Mouse (Mus musculus): Measurements from ENCODE around the gene Nek8. TPM values are rescaled to one million over a fixed set of nuclear protein-coding genes. Genes with fewer than 3 reads are reported as not detected.

Nek8 gene
- total and polyA plus RNA-seq, 3 experiments, result 7.1 to 8.3 (median 7.4) TPM

DNA sequence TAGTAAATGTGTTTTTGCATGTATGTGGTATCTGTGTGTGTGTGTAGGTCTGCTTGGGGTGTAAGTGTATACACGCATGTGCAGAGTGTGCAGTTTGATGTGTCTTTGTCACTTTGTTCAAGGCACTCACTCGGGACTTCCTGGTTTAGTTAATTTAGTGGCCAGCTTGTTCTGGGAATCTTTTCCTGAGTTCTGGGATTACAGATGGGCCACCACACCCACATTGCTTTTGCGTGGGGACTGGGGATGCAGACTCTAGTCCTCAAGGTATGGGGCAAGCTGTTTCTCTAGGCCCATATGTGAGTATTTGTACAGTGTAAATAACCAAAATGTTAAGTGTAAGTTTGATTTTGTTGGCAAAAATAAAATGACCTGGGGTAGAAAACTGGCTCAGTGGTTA is 42.1 kb downstream of the Nek8 start:
- peaks cover 0 to 70% of the 10 kb centered on the region in 2 experiments for H3K36me3 ChIP-seq (replicated peaks in 1 of 2; ENCODE audit: control insufficient read depth in 1 of 2, insufficient read depth in 1 of 2, low read length in 1 of 2)
- no peak overlapping the region for H3K27ac ChIP-seq (ENCODE audit: insufficient read depth, low read depth)
- dilution Hi-C loops (cut with MboI; ENCODE audit: extremely low pct_ligation_motif_present, extremely low pct_unique_long_range_greater_than_20kb, low sequenced_read_pairs), result no loop called here
- TF ChIP-seq MYC (IDR thresholded peaks at IDR 0.05; ENCODE audit: low read depth, low read length) (no peak), CTCF (conservative IDR thresholded peaks at IDR 0.05 in 1 of 2, IDR thresholded peaks at IDR 0.05 in 1 of 2; ENCODE audit: low read depth in 2 of 2, low read length in 2 of 2) (no peak), ZMIZ1 (IDR thresholded peaks at IDR 0.05; ENCODE audit: low read depth, low read length) (no peak), ZKSCAN1 (IDR thresholded peaks at IDR 0.05; ENCODE audit: borderline replicate concordance, low read depth, low read length) (no peak), RAD21 (IDR thresholded peaks at IDR 0.05; ENCODE audit: low read depth, low read length) (no peak), CHD2 (IDR thresholded peaks at IDR 0.05; ENCODE audit: low read length) (no peak), TCF12 (IDR thresholded peaks at IDR 0.05; ENCODE audit: low read depth, low read length) (no peak), MXI1 (IDR thresholded peaks at IDR 0.05; ENCODE audit: low read depth, low read length) (no peak), JUN (IDR thresholded peaks at IDR 0.05; ENCODE audit: insufficient read depth, low read depth, low read length) (no peak), USF1 (IDR thresholded peaks at IDR 0.05; ENCODE audit: low read depth, low read length) (no peak), JUND (conservative IDR thresholded peaks at IDR 0.05; ENCODE audit: low read depth, low read length) (no peak), MAX (IDR thresholded peaks at IDR 0.05; ENCODE audit: low read length) (no peak), PAX5 (IDR thresholded peaks at IDR 0.05; ENCODE audit: low read length) (no peak), POLR2A (IDR thresholded peaks at IDR 0.05; ENCODE audit: low read depth, low read length) (no peak), E2F4 (IDR thresholded peaks at IDR 0.05; ENCODE audit: insufficient replicate concordance, low read depth, low read length) (no peak), TBP (conservative IDR thresholded peaks at IDR 0.05; ENCODE audit: low read depth, low read length) (no peak), EP300 (IDR thresholded peaks at IDR 0.05; ENCODE audit: low read length) (no peak)
- no peak overlapping the region for H3K9ac ChIP-seq (ENCODE audit: insufficient read depth, low read depth)
- H3K4me2 ChIP-seq (ENCODE audit: insufficient read depth, low read depth, poor library complexity, severe bottlenecking), result no peak overlapping the region
- H3K9me3 ChIP-seq (replicated peaks; ENCODE audit: low read length), result no peaks in the 10 kb centered on the region
- no peak overlapping the region for H3K4me3 ChIP-seq (replicated peaks in 1 of 3; ENCODE audit: low read depth in 2 of 3, low read length in 2 of 3, poor library complexity in 1 of 3)
- no peaks in the 10 kb centered on the region for H3K27me3 ChIP-seq (replicated peaks)
- peaks cover 0 to 38% of the 10 kb centered on the region in 2 experiments; a peak in 2 of 4 replicates for H3K4me1 ChIP-seq (ENCODE audit: control insufficient read depth in 1 of 2, insufficient read depth in 2 of 2)
- DNase-seq (ENCODE audit: extremely low read depth), result no peak
- H3K79me2 ChIP-seq (replicated peaks; ENCODE audit: control insufficient read depth, extremely low read depth, insufficient read depth, poor library complexity, severe bottlenecking), result peaks cover 50% of the 10 kb centered on the region
- in situ Hi-C loops (cut with MboI; ENCODE audit: low pct_ligation_motif_present, low pct_unique_long_range_greater_than_20kb, low sequenced_read_pairs), result no loop called here

DNA sequence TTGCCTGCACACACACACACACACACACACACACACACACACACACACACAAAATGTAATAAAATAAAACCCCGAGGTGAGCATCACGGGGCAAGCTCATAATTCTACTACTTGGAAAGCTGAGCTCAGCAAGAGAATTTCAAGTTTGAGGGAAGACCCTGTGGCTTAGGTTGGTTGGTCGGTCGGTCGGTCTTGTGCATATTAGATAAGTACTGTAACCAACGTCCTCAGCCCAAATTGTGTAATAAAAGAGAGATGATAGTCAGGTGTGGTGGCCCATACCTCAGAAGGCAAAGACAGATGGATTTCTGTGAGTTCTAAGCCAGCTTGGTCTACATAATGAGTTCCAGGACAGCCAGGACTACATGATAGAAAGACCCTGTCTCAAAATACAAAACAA is 42.6 kb downstream of the Nek8 start:
- no peak overlapping the region for H3K9ac ChIP-seq (ENCODE audit: insufficient read depth, low read depth)
- in situ Hi-C loops (cut with MboI; ENCODE audit: low pct_ligation_motif_present, low pct_unique_long_range_greater_than_20kb, low sequenced_read_pairs) (no loop called here), dilution Hi-C loops (cut with MboI; ENCODE audit: extremely low pct_ligation_motif_present, extremely low pct_unique_long_range_greater_than_20kb, low sequenced_read_pairs) (no loop called here)
- no peaks in the 10 kb centered on the region for H3K9me3 ChIP-seq (replicated peaks; ENCODE audit: low read length)
- DNase-seq (ENCODE audit: extremely low read depth), result no peak
- H3K27ac ChIP-seq (ENCODE audit: insufficient read depth, low read depth), result no peak overlapping the region
- TF ChIP-seq E2F4 (IDR thresholded peaks at IDR 0.05; ENCODE audit: insufficient replicate concordance, low read depth, low read length) (no peak), MXI1 (IDR thresholded peaks at IDR 0.05; ENCODE audit: low read depth, low read length) (no peak), MYC (IDR thresholded peaks at IDR 0.05; ENCODE audit: low read depth, low read length) (no peak), ZKSCAN1 (IDR thresholded peaks at IDR 0.05; ENCODE audit: borderline replicate concordance, low read depth, low read length) (no peak), TCF12 (IDR thresholded peaks at IDR 0.05; ENCODE audit: low read depth, low read length) (no peak), JUN (IDR thresholded peaks at IDR 0.05; ENCODE audit: insufficient read depth, low read depth, low read length) (no peak), SMC3 (IDR thresholded peaks at IDR 0.05; ENCODE audit: low read depth, low read length) (no peak), NRF1 (IDR thresholded peaks at IDR 0.05; ENCODE audit: low read depth, low read length) (no peak), MAZ (IDR thresholded peaks at IDR 0.05; ENCODE audit: low read depth, low read length) (no peak), UBTF (IDR thresholded peaks at IDR 0.05; ENCODE audit: low read depth, low read length) (no peak), POLR2A (IDR thresholded peaks at IDR 0.05; ENCODE audit: low read depth, low read length) (no peak), NELFE (IDR thresholded peaks at IDR 0.05; ENCODE audit: low read depth, low read length) (no peak), POLR2AphosphoS2 (IDR thresholded peaks at IDR 0.05; ENCODE audit: low read depth, low read length) (no peak), ZNF384 (IDR thresholded peaks at IDR 0.05; ENCODE audit: low read depth, low read length) (no peak), JUND (conservative IDR thresholded peaks at IDR 0.05; ENCODE audit: low read depth, low read length) (no peak), CHD1 (IDR thresholded peaks at IDR 0.05; ENCODE audit: low read depth, low read length) (no peak)
- H3K27me3 ChIP-seq (replicated peaks), result no peaks in the 10 kb centered on the region
- H3K4me3 ChIP-seq (replicated peaks in 1 of 3; ENCODE audit: low read depth in 2 of 3, low read length in 2 of 3, poor library complexity in 1 of 3), result no peak overlapping the region
- no peak overlapping the region for H3K4me2 ChIP-seq (ENCODE audit: insufficient read depth, low read depth, poor library complexity, severe bottlenecking)
- H3K36me3 ChIP-seq (replicated peaks in 1 of 2; ENCODE audit: control insufficient read depth in 1 of 2, insufficient read depth in 1 of 2, low read length in 1 of 2), result peaks cover 0 to 71% of the 10 kb centered on the region in 2 experiments
- peaks cover 0 to 38% of the 10 kb centered on the region in 2 experiments; a peak in 2 of 4 replicates for H3K4me1 ChIP-seq (ENCODE audit: control insufficient read depth in 1 of 2, insufficient read depth in 2 of 2)
- H3K79me2 ChIP-seq (replicated peaks; ENCODE audit: control insufficient read depth, extremely low read depth, insufficient read depth, poor library complexity, severe bottlenecking), result peaks cover 49% of the 10 kb centered on the region

Data from CH12.LX (cell line).